Mouse (Mus musculus) splenic B cell, adult 2 months (primary cell): ENCODE measurements around the gene Usp34.
"Not testable (repeated sequence)": the region's sequence is repeated elsewhere in the genome, so short reads cannot be mapped to it uniquely, and the experiment has no call there.

Experiments
- DNase-seq: peaks from one replicate; pipeline ENCODE4 v3.0.0-alpha.2; 2011; ENCODE audit warnings: low read depth, low spot score
- H3K27me3 ChIP-seq: 2 replicates; pipeline ENCODE4 v1.6.1; 2012; ENCODE audit warnings: mild to moderate bottlenecking, low read length, moderate library complexity, mixed read lengths; ENCODE audit not compliant: control insufficient read depth, poor library complexity, insufficient read depth, severe bottlenecking
- H3K36me3 ChIP-seq: 2 replicates; pipeline ENCODE4 v1.6.1; 2012; ENCODE audit warnings: mild to moderate bottlenecking, low read length, moderate library complexity, mixed read lengths; ENCODE audit not compliant: control insufficient read depth, poor library complexity, insufficient read depth, severe bottlenecking

Usp34 gene

DNA sequence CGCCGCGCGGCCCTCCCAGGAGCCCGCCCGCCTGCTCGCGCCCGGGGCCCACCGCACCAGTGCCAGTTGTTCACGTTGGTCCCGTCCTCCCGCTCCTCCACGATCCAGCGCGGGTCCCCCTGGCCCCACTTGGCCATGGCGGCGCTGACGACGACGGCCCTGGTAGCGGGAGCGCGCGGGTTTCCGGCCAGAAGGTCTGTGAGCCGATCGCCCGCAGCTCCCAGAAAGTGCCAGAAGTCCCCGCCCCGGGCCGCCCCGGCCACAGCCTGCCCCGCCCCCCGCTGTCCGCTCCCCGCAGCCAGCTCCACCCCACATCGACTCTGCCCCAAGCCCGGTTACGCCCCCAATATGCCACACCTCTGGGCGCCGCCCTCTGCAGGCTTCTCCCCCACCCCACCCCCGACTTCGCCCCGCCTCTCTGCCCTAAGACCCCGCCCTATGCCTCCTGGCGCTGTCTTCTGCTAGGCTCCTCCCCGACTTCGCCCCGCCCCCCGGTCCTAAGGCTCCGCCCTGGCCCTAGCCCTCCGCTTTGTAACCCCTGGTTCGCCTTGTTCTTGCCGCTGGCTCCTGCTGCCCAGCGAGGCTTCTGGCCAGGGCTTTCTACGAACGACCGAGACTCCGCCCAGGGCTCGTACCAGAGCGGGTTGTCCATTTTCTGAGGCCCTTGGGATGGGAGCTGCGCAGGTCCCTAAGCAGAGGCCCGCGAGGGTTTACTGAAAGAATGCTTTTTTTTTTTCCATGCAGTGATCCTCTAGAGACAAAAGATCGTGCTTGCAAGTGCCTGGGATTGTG lies 191.2 kb downstream of the Usp34 start, which contains the start of gene Ahsa2:
TSS of gene Ahsa2 (minus strand) at position 313 of the 792 bp plus-strand sequence.
- H3K36me3 ChIP-seq: no peaks in the 10 kb centered on the region
- H3K27me3 ChIP-seq: no peaks in the 10 kb centered on the region
- DNase-seq: peak; percentile 98

DNA sequence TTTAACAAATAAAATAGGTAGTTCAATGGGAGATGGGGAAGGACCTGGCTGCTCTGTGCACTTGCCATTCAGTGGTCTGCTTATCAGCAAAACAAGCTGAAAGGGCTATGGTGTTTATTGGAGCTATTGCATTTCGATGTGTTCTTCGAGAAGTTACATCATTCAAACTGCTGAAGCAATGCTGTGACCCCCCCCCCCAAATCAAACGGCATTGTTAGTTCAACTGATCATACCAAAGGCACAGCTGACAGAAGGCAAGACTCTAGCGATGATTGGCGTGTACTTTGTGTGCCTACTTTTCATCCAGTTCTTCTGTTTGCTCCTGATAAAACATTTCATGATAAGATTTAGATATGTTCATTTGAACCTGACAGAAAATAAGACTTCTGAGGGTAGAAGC lies 191.9 kb downstream of the Usp34 start:
- peak; percentile 13 for DNase-seq
- Histone ChIP-seq H3K27me3 (no peaks in the 10 kb centered on the region), H3K36me3 (no peaks in the 10 kb centered on the region)

DNA sequence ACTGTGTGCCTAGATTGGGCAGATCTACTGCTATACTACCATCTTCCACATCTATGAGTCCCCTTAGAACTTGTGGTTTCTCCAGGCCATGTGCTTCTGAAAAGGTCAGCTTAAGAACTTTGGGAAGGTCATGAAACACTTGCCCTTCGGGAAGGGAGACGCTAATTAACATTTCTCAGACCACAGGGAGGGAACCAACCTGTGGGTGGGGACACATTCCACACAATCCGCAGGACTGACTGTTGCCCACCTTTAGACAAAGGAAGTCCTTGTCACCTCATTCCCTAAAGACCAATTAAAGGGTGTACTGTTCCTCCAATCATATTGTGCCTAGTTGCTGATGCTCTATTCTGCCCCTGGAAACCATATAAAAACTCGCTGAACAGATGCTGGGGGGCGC lies 198.1 kb downstream of the Usp34 start:
- H3K36me3 ChIP-seq, DNase-seq: not testable (repeated sequence)

DNA sequence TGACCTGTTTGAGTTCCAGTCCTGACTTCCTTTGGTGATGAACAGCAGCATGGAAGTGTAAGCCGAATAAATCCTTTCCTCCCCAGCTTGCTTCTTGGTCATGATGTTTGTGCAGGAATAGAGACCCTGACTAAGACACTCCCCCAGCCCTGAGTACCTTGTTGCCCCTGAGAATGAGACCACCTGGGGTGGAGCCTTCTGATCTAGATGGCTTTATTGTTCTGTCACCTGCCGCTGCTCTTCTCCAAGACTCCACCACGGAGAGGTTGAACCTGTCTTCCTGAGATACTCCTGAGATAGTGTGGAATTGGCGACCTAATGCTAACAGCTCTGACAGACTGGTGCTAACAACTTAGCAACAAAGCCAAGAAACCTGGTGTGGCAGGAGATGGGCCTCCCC lies 208.1 kb downstream of the Usp34 start:
- H3K36me3 ChIP-seq, DNase-seq, H3K27me3 ChIP-seq: not testable (repeated sequence)

More for the DNA sequence above, 198.1 kb downstream of the Usp34 start:
- not testable (repeated sequence) for H3K27me3 ChIP-seq

DNA sequence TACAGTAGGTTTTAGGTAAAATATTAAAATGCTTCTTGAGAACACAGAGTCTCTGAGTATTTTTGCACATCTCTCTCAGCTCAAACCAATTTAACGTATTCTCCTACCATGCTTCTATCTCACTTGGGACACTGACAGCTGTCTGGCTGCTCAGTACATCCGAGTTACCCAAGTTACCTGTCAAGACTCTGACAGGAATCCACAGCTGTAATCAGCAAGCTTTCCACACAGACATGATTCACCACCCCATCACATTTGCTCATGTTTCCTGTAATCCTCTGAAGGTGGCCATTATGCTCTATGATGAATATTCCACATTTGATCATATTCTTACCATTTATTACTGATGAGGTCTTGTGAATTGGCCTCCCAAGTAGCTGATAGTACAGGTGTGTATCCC lies 208.6 kb downstream of the Usp34 start:
- no peaks in the 10 kb centered on the region for H3K36me3 ChIP-seq
- no peak for DNase-seq
- H3K27me3 ChIP-seq: no peaks in the 10 kb centered on the region

DNA sequence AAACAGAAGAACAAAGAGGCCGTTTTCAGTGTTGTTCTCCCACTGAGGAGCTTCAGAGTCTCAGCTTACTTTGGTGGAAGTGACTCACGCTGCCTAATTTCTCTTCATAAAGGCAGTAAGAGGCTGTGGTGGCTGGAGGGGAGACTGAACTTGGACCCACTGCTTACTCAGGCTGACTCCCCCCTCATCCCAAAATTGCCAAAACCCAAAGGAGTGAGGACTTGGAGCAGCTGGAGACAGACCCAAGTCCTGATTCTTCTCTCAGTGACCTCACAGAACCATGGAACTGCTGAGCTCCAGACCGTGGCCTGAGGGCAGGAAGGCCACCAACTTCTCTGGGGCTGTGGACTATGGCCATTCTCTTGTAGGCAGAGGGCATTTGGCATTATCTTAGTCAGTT lies 212.3 kb downstream of the Usp34 start:
- DNase-seq: no peak
- Histone ChIP-seq H3K36me3 (no peaks in the 10 kb centered on the region), H3K27me3 (no peaks in the 10 kb centered on the region)

DNA sequence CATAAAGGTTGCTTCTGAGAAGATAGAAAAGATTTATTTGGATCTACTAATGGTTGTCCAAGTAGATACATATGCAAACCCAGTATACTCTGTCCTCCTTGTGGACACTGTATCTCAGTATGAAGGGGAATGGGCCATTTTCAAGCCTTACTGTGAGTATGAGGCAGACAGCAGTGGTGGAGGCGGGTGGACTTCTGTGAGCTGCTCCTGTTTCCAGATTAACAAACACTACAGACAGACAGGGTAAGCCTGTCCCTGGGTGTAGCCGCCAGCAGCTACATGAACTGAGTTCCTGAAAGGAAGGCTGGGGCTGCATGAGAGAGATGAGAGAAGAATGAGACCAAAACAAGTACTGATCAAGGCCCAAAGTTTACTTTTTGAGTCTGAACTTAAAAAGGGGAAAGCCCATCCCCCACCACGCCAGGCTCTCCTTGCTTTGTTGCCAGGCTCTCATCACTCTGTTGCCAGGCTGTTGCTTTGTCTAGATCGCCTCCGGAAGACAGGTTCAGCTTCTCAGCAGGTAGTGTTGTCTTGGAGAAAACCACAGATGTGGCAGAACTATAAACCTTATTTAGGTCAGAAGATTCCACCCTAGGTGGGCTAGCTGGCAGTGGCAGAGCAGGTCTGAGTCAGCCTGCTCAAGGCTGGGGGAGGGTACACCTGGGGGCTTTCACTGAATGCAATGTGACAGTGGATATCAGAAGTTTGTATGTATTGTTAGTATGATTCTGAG lies 213.9 kb downstream of the Usp34 start, which contains the start of gene 1700093K21Rik:
TSS of gene 1700093K21Rik (minus strand) at position 683 of the 733 bp plus-strand sequence.
- no peak for DNase-seq
- no peaks in the 10 kb centered on the region for H3K36me3 ChIP-seq
- no peaks in the 10 kb centered on the region for H3K27me3 ChIP-seq

DNA sequence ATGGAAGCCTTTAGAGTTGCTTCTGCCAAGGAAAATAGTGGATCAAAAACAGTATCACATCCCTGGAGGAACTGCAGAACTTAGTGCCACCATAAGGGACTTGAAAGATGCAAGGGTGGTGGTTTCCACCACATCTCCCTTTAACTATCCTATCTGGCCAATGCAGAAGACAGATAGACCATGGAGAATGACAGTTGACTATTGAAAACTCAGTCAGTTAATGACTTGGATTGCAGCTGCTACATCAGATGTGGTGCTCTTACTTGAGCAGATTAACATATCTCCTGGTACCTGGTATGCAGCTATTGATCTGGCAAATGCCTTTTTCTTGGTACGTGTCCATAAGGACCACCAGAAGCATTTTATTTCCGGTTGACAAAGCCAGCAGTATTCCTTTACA lies 230.8 kb downstream of the Usp34 start:
- H3K27me3 ChIP-seq: no peaks in the 10 kb centered on the region
- H3K36me3 ChIP-seq: no peaks in the 10 kb centered on the region
- no peak for DNase-seq
